Mouse (Mus musculus) kidney, adult 2 months (tissue): ENCODE data around the gene Tmem131. TPM values are rescaled to one million over a fixed set of nuclear protein-coding genes. Genes with fewer than 3 reads are reported as not detected.

Source experiments
- DNase-seq: peaks from one replicate; pipeline ENCODE4 v3.0.0; 2021
- H3K27ac ChIP-seq: fragments of 200-500 bp; 2 replicates; pipeline ENCODE4 v1.5.1; 2012; ENCODE audit warnings: low read depth, low read length, control low read depth, inconsistent platforms; ENCODE audit not compliant: insufficient read depth
- H3K27me3 ChIP-seq: fragments of 200-500 bp; replicated peaks from 2 replicates; pipeline ENCODE4 v1.6.1; 2012; ENCODE audit warnings: mild to moderate bottlenecking, moderate library complexity, low read length, inconsistent platforms; ENCODE audit not compliant: control insufficient read depth, insufficient read depth
- H3K36me3 ChIP-seq: fragments of 200-500 bp; 2 replicates; pipeline ENCODE4 v1.6.1; 2012; ENCODE audit warnings: mild to moderate bottlenecking, moderate library complexity, low read length, inconsistent platforms; ENCODE audit not compliant: control insufficient read depth, insufficient read depth
- H3K4me1 ChIP-seq: fragments of 200-500 bp; 2 replicates; pipeline ENCODE4 v1.6.1; 2011; ENCODE audit warnings: low read length; ENCODE audit not compliant: control insufficient read depth, insufficient read depth
- H3K4me3 ChIP-seq: fragments of 200-500 bp; 2 replicates; pipeline ENCODE4 v1.5.1; 2011; ENCODE audit warnings: mild to moderate bottlenecking, low read depth, low read length, control low read depth; ENCODE audit not compliant: insufficient read depth
- CTCF ChIP-seq: fragments of 200-500 bp; conservative IDR thresholded peaks from 2 replicates; pipeline ENCODE4 v1.5.1; 2011; ENCODE audit warnings: low read depth, mild to moderate bottlenecking, control low read depth, low read length, moderate library complexity, mixed read lengths; ENCODE audit not compliant: insufficient read depth, insufficient read length
- POLR2A ChIP-seq: fragments of 200-500 bp; IDR thresholded peaks from one replicate; pipeline ENCODE4 v1.6.1; 2011; ENCODE audit warnings: low read depth, low read length, control low read depth
- WGBS: fragments of 180-500 bp; shearing (Covaris S2); methylation state at CpG from one replicate; pipeline ENCODE4 v1.1.7; 2018; 5-methylcytosine and 5-hydroxymethylcytosine counted together
- polyA plus RNA-seq: library from polyadenylated mRNA; depleted of rRNA; stranded (reverse); fragments of >200 nt; gene quantifications from 2 replicates; pipeline ENCODE4 v1.2.3, GENCODE M21; 2012

Gene Tmem131
- polyA plus RNA-seq, 1 experiment = 18.9 TPM

GRCm38 (mm10) chr1:36960509-36961222 is 17.2 kb upstream of the Tmem131 start:
- H3K4me3 ChIP-seq = no peak overlapping the region
- peak; percentile 5 for DNase-seq
- H3K27me3 ChIP-seq = no peaks in the 10 kb centered on the region
- H3K27ac ChIP-seq = no peak overlapping the region
- H3K36me3 ChIP-seq = no peaks in the 10 kb centered on the region
- no peaks in the 10 kb centered on the region for H3K4me1 ChIP-seq
- no peak for TF ChIP-seq POLR2A
- TF ChIP-seq CTCF = no peak
- WGBS = 85% methylated on average over 16 of the region's 16 CpGs

GRCm38 (mm10) chr1:36949591-36950184 is 6.2 kb upstream of the Tmem131 start:
- H3K4me1 ChIP-seq = no peaks in the 10 kb centered on the region
- TF ChIP-seq POLR2A (no peak), CTCF (no peak)
- no peak overlapping the region for H3K27ac ChIP-seq
- no peak overlapping the region for H3K4me3 ChIP-seq
- 38% methylated on average over 7 of the region's 7 CpGs for WGBS
- no peaks in the 10 kb centered on the region for H3K36me3 ChIP-seq
- DNase-seq = peak; percentile 69
- no peaks in the 10 kb centered on the region for H3K27me3 ChIP-seq

GRCm38 (mm10) chr1:36947448-36947847 is 4.0 kb upstream of the Tmem131 start:
- no peaks in the 10 kb centered on the region for H3K36me3 ChIP-seq
- TF ChIP-seq POLR2A = no peak
- no peak for TF ChIP-seq CTCF
- H3K27ac ChIP-seq = no peak overlapping the region
- WGBS = 79% methylated on average over 8 of the region's 8 CpGs
- H3K4me3 ChIP-seq = no peak overlapping the region
- DNase-seq = no peak
- no peaks in the 10 kb centered on the region for H3K4me1 ChIP-seq
- no peaks in the 10 kb centered on the region for H3K27me3 ChIP-seq

- peaks cover 2% of the 10 kb centered on the region; the same call in 1 of the 2 replicates for H3K4me1 ChIP-seq
- no peaks in the 10 kb centered on the region; the same call in 1 of the 2 replicates for H3K27me3 ChIP-seq
- DNase-seq = no peak
- peak overlapping the region; percentile 85 for H3K4me3 ChIP-seq
- H3K27ac ChIP-seq = peak overlapping the region; percentile 86; the same call in 1 of the 2 replicates
- WGBS = 63% methylated on average over 3 of the region's 3 CpGs
- TF ChIP-seq POLR2A = no peak
- no peak for TF ChIP-seq CTCF
- H3K36me3 ChIP-seq = no peaks in the 10 kb centered on the region
Measured at GRCm38 (mm10) chr1:36940381-36940762, 3.1 kb downstream of the Tmem131 start.

GRCm38 (mm10) chr1:36939506-36940380 is 3.7 kb downstream of the Tmem131 start:
- H3K4me1 ChIP-seq = peaks cover 4% of the 10 kb centered on the region; the same call in 1 of the 2 replicates
- H3K36me3 ChIP-seq = no peaks in the 10 kb centered on the region
- H3K27me3 ChIP-seq = no peaks in the 10 kb centered on the region; the same call in 1 of the 2 replicates
- H3K27ac ChIP-seq = peak overlapping the region; percentile 98
- DNase-seq = peak; percentile 96
- TF ChIP-seq POLR2A (peak; percentile 90), CTCF (no peak)
- H3K4me3 ChIP-seq = peak overlapping the region; percentile 85
- WGBS = under 1% methylated on average over 71 of the region's 79 CpGs

GRCm38 (mm10) chr1:36938801-36939286 is 4.6 kb downstream of the Tmem131 start:
- TF ChIP-seq POLR2A (no peak), CTCF (no peak)
- Histone ChIP-seq H3K27ac (peak overlapping the region; percentile 67), H3K36me3 (no peaks in the 10 kb centered on the region), H3K27me3 (no peaks in the 10 kb centered on the region; the same call in 1 of the 2 replicates), H3K4me3 (peak overlapping the region; percentile 85), H3K4me1 (peaks cover 7% of the 10 kb centered on the region; the same call in 1 of the 2 replicates)
- DNase-seq = peak; percentile 30
- under 1% methylated on average over 59 of the region's 59 CpGs for WGBS
